Mouse (Mus musculus) retina, embryonic 14.5 days (tissue): ENCODE measurements around the gene Il11ra1.

Experiments used
- DNase-seq: peaks from one replicate; pipeline ENCODE4 v3.0.0-alpha.2; 2015; ENCODE audit warnings: low spot score

Il11ra1 gene

GRCm38 (mm10) chr4:41708192-41708745 is 8.5 kb downstream of the Il11ra1 start:
- peak; percentile 89 for DNase-seq

GRCm38 (mm10) chr4:41710229-41710628 is 10.4 kb downstream of the Il11ra1 start:
- no peak for DNase-seq

- no peak for DNase-seq
These were observed 12.1 kb downstream of the Il11ra1 start for GRCm38 (mm10) chr4:41711705-41712375.

- no peak for DNase-seq
These were observed 12.8 kb downstream of the Il11ra1 start for GRCm38 (mm10) chr4:41712421-41713196.

GRCm38 (mm10) chr4:41713197-41714067 is 13.6 kb downstream of the Il11ra1 start, which contains the start of gene Rpp25l:
TSS of gene Rpp25l (minus strand) at chr4:41713534.
- DNase-seq: peak; percentile 92

- peak; percentile 86 for DNase-seq
These were observed 14.5 kb downstream of the Il11ra1 start for GRCm38 (mm10) chr4:41714276-41714675.

- DNase-seq: no peak
These were observed 15.3 kb downstream of the Il11ra1 start for GRCm38 (mm10) chr4:41715082-41715481.

GRCm38 (mm10) chr4:41715596-41715995 is 15.8 kb downstream of the Il11ra1 start:
- peak; percentile 58 for DNase-seq

GRCm38 (mm10) chr4:41716834-41717233 is 17.0 kb downstream of the Il11ra1 start:
- DNase-seq: no peak

- peak; percentile 97 for DNase-seq
These were observed 23.1 kb downstream of the Il11ra1 start, which contains the start of gene Dctn3 for GRCm38 (mm10) chr4:41722918-41723351. TSS of gene Dctn3 (minus strand) at chr4:41723170.

- no peak for DNase-seq
These were observed 27.2 kb downstream of the Il11ra1 start for GRCm38 (mm10) chr4:41726826-41727621.

GRCm38 (mm10) chr4:41731052-41731765 is 31.4 kb downstream of the Il11ra1 start, which contains the start of gene Arid3c:
TSS of gene Arid3c (minus strand) at chr4:41731142.
- peak; percentile 45 for DNase-seq

- peak; percentile 86 for DNase-seq
These were observed 37.9 kb downstream of the Il11ra1 start for GRCm38 (mm10) chr4:41737602-41738255.

GRCm38 (mm10) chr4:41738256-41738603 is 38.4 kb downstream of the Il11ra1 start:
- no peak for DNase-seq

- DNase-seq: no peak
These were observed 39.5 kb downstream of the Il11ra1 start for GRCm38 (mm10) chr4:41739260-41739659.

- DNase-seq: no peak
These were observed 40.8 kb downstream of the Il11ra1 start for GRCm38 (mm10) chr4:41740380-41741157.

GRCm38 (mm10) chr4:41741158-41741560 is 41.4 kb downstream of the Il11ra1 start:
- DNase-seq: peak; percentile 98

GRCm38 (mm10) chr4:41744131-41744530 is 44.3 kb downstream of the Il11ra1 start:
- no peak for DNase-seq

- DNase-seq: no peak
These were observed 45.2 kb downstream of the Il11ra1 start for GRCm38 (mm10) chr4:41745021-41745420.
